Mouse (Mus musculus) cerebellum, adult 2 months (tissue): ENCODE results near the gene Grm8. TPM values are rescaled to one million over a fixed set of nuclear protein-coding genes. Genes with fewer than 3 reads are reported as not detected.

ENCODE experiments used
- DNase-seq, 2 experiments: peaks; one replicate each; pipeline ENCODE4 v3.0.0; 2021
- H3K27ac ChIP-seq: fragments of 200-500 bp; 2 replicates; pipeline ENCODE4 v1.5.1; 2012; ENCODE audit warnings: low read length, control low read depth, inconsistent platforms; ENCODE audit not compliant: insufficient read depth
- H3K27me3 ChIP-seq: fragments of 200-500 bp; 2 replicates; pipeline ENCODE4 v1.6.1; 2012; ENCODE audit warnings: inconsistent platforms, mild to moderate bottlenecking, low read length, moderate library complexity; ENCODE audit not compliant: control insufficient read depth, insufficient read depth
- H3K4me1 ChIP-seq: fragments of 200-500 bp; 2 replicates; pipeline ENCODE4 v1.6.1; 2011; ENCODE audit warnings: low read length; ENCODE audit not compliant: control insufficient read depth, insufficient read depth
- H3K4me3 ChIP-seq: fragments of 200-500 bp; replicated peaks from 2 replicates; pipeline ENCODE3; 2011; ENCODE audit warnings: mild to moderate bottlenecking, low read depth, low read length, control low read depth; ENCODE audit not compliant: insufficient read depth
- CTCF ChIP-seq: fragments of 200-500 bp; IDR thresholded peaks from 2 replicates; pipeline ENCODE4 v1.5.1; 2011; ENCODE audit warnings: low read depth, mild to moderate bottlenecking, control low read depth, low read length, moderate library complexity, borderline replicate concordance; ENCODE audit not compliant: insufficient read depth
- POLR2A ChIP-seq: fragments of 200-500 bp; IDR thresholded peaks from 2 replicates; pipeline ENCODE4 v1.6.1; 2011; ENCODE audit warnings: low read length, control low read depth, borderline replicate concordance; ENCODE audit not compliant: insufficient read depth
- WGBS: fragments of 180-500 bp; shearing (Covaris S2); methylation state at CpG from one replicate; pipeline ENCODE4 v1.1.7; 2018; 5-methylcytosine and 5-hydroxymethylcytosine counted together
- polyA plus RNA-seq: library from polyadenylated mRNA; depleted of rRNA; stranded (reverse); fragments of >200 nt; gene quantifications from 2 replicates; pipeline ENCODE4 v1.2.3, GENCODE M21; 2012

Gene Grm8
- polyA plus RNA-seq, 1 experiment: 6.6 TPM

DNA sequence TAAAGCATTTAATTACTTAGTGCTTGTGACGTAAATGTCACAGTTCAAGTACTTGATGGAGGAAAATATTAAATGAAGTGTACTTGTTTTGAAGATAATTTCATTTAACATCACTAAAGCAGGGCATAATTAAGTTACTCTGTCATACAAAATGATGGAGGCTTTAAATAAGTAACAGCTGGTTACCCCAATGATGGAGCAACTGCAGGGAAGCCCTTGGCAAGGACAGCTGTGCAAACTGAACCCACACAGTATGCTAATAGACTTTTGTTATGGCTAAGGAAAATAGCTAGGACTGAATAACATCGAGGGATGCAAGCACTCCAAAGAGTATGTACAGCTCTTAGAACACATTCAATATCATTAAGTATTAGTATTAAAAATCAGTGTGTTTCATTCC lies 829.6 kb downstream of the Grm8 start:
- H3K4me3 ChIP-seq: no peak overlapping the region
- TF ChIP-seq POLR2A (no peak), CTCF (no peak)
- WGBS: 68% methylated on average over 2 of the region's 2 CpGs
- DNase-seq: no peak
- no peak overlapping the region for H3K27ac ChIP-seq
- no peaks in the 10 kb centered on the region for H3K4me1 ChIP-seq
- H3K27me3 ChIP-seq: no peaks in the 10 kb centered on the region

GRCm38 (mm10) chr6:27264972-27265371 lies 870.0 kb downstream of the Grm8 start:
- H3K4me3 ChIP-seq: no peak overlapping the region
- H3K4me1 ChIP-seq: no peaks in the 10 kb centered on the region
- no peaks in the 10 kb centered on the region for H3K27me3 ChIP-seq
- no peak for TF ChIP-seq CTCF
- TF ChIP-seq POLR2A: no peak
- no peak overlapping the region for H3K27ac ChIP-seq
- DNase-seq: no peak

DNA sequence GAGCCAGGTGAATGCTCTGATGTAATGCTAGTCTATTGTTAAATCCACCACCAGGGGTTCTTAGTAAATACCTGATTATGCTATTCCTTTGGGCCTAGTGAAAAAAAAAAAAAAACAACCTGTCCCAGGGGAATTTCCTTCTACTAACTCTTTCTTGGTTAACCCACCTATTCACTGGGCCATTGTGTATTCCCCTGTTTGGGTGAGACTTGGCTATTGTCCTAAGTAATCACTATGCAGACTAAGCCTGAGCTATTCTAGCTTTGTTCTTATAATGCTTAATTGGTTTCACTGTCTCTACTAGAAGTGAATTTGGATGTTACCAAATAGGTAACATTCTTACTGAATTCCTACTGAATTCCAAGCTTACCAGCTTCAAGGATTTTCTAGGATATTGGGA lies 872.4 kb downstream of the Grm8 start:
- Histone ChIP-seq H3K27ac (no peak overlapping the region), H3K27me3 (no peaks in the 10 kb centered on the region), H3K4me1 (no peaks in the 10 kb centered on the region), H3K4me3 (no peak overlapping the region)
- no peak for TF ChIP-seq POLR2A
- no peak for TF ChIP-seq CTCF
- no peak for DNase-seq

DNA sequence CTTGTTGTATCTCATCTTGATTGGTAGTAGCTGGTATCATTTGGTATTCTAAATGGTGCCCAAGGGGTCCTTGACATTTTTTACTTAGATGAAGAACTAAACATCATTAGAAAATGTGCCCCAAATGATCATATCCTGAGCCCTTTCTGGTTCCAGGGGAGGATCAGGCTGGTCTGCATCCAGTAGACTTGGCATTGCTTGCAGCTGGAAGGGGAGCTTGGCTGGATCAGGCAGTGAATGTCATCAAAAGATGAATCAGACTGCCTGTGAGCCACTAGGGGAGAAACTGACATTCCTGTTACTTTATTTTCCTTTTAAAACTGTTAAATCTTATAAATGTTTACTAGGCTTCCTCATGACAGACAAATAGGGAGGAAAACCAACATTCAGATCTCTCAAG lies 894.6 kb downstream of the Grm8 start:
- no peak overlapping the region for H3K27ac ChIP-seq
- H3K4me1 ChIP-seq: no peaks in the 10 kb centered on the region
- H3K4me3 ChIP-seq: no peak overlapping the region
- no peaks in the 10 kb centered on the region for H3K27me3 ChIP-seq
- TF ChIP-seq POLR2A (no peak), CTCF (no peak)
- no peak for DNase-seq

- Histone ChIP-seq H3K4me1 (no peaks in the 10 kb centered on the region), H3K4me3 (no peak overlapping the region), H3K27ac (no peak overlapping the region), H3K27me3 (no peaks in the 10 kb centered on the region)
- no peak for DNase-seq
- 37% methylated on average over 2 of the region's 2 CpGs for WGBS
- no peak for TF ChIP-seq CTCF
- no peak for TF ChIP-seq POLR2A
Measured at GRCm38 (mm10) chr6:27239968-27240367, 895.0 kb downstream of the Grm8 start.
